Mouse (Mus musculus) lung, adult 2 months (tissue): ENCODE measurements around the gene Kcnh8.

Experiments
- CTCF ChIP-seq: fragments of 200-500 bp; IDR thresholded peaks from 2 replicates; pipeline ENCODE4 v1.5.1; 2011; ENCODE audit warnings: mild to moderate bottlenecking, low read length, control low read depth; ENCODE audit not compliant: insufficient read depth
- POLR2A ChIP-seq: fragments of 200-500 bp; IDR thresholded peaks from 2 replicates; pipeline ENCODE4 v1.6.1; 2011; ENCODE audit warnings: low read depth, mild to moderate bottlenecking, control low read depth, low read length, borderline replicate concordance; ENCODE audit errors: extremely low read depth

GRCm38 (mm10) chr17:52712319-52712718 lies 109.8 kb downstream of the Kcnh8 start:
- TF ChIP-seq CTCF (no peak), POLR2A (no peak)
